Comparison of ENCODE assay signal across 8 mouse cellular contexts in genomic region chr6:94401061-94401591, GRCm38 (mm10).
DNase-seq lines count a peak whose midpoint lies in the region; ATAC-seq lines count a peak whose summit lies in the region.

No protein-coding gene starts in this region.

- peak overlapping the region; percentile 28; the same call in 1 of the 2 replicates for H3K9ac ChIP-seq in forebrain, embryonic 15.5 days (replicated peaks)
- H3K9ac ChIP-seq in neural tube, embryonic 13.5 days: no peak overlapping the region
- no peak overlapping the region for H3K9ac ChIP-seq in heart, embryonic 12.5 days

- DNase-seq in adrenal gland, postnatal 10 days: peak; percentile 24
- peak; percentile 40 for DNase-seq in cerebellum, adult 11-12 months
- DNase-seq in layer of hippocampus, adult 9-10 months (ENCODE audit: low spot score): peak; percentile 20
- DNase-seq in natural killer cell, adult 2 months (ENCODE audit: low spot score in 2 of 2): no peak
- DNase-seq in urinary bladder, postnatal 10 days (ENCODE audit: low spot score): no peak

- H3K36me3 ChIP-seq in forebrain, embryonic 15.5 days: no peaks in the 10 kb centered on the region
- no peaks in the 10 kb centered on the region for H3K36me3 ChIP-seq in neural tube, embryonic 13.5 days
- H3K36me3 ChIP-seq in heart, embryonic 12.5 days: no peaks in the 10 kb centered on the region

- WGBS in forebrain, embryonic 15.5 days: 4% methylated on average over 14 of the region's 14 CpGs
- WGBS in neural tube, embryonic 13.5 days: 4% methylated on average over 14 of the region's 14 CpGs
- WGBS in heart, embryonic 12.5 days: 64% methylated on average over 14 of the region's 14 CpGs

- H3K4me1 ChIP-seq in forebrain, embryonic 15.5 days: peaks cover 18% of the 10 kb centered on the region
- H3K4me1 ChIP-seq in neural tube, embryonic 13.5 days (replicated peaks): peaks cover 24% of the 10 kb centered on the region
- H3K4me1 ChIP-seq in heart, embryonic 12.5 days (replicated peaks): peaks cover 9% of the 10 kb centered on the region; the same call in 1 of the 2 replicates

- H3K4me3 ChIP-seq in forebrain, embryonic 15.5 days: peak overlapping the region; percentile 29
- peak overlapping the region; percentile 19 for H3K4me3 ChIP-seq in neural tube, embryonic 13.5 days
- H3K4me3 ChIP-seq in heart, embryonic 12.5 days: no peak overlapping the region

- peak overlapping the region; percentile 57 for H3K4me2 ChIP-seq in forebrain, embryonic 15.5 days (replicated peaks)
- peak overlapping the region; percentile 57 for H3K4me2 ChIP-seq in neural tube, embryonic 13.5 days
- no peak overlapping the region for H3K4me2 ChIP-seq in heart, embryonic 12.5 days

- ATAC-seq in forebrain, embryonic 15.5 days (replicated peaks): peak; percentile 92
- peak; percentile 95 for ATAC-seq in neural tube, embryonic 13.5 days (ENCODE audit: low read depth)
- no peak for ATAC-seq in heart, embryonic 12.5 days (ENCODE audit: insufficient number of reproducible peaks, low FRiP score)

- H3K27ac ChIP-seq in forebrain, embryonic 15.5 days (replicated peaks): peak overlapping the region; percentile 72
- H3K27ac ChIP-seq in neural tube, embryonic 13.5 days (replicated peaks): peak overlapping the region; percentile 77
- no peak overlapping the region for H3K27ac ChIP-seq in heart, embryonic 12.5 days (ENCODE audit: poor library complexity, severe bottlenecking)

- no peaks in the 10 kb centered on the region for H3K9me3 ChIP-seq in forebrain, embryonic 15.5 days
- no peaks in the 10 kb centered on the region for H3K9me3 ChIP-seq in neural tube, embryonic 13.5 days
- no peaks in the 10 kb centered on the region for H3K9me3 ChIP-seq in heart, embryonic 12.5 days (replicated peaks)

- no peaks in the 10 kb centered on the region for H3K27me3 ChIP-seq in forebrain, embryonic 15.5 days
- peaks cover 33% of the 10 kb centered on the region for H3K27me3 ChIP-seq in neural tube, embryonic 13.5 days
- H3K27me3 ChIP-seq in heart, embryonic 12.5 days (replicated peaks): no peaks in the 10 kb centered on the region

Comparison
In these comparisons a context has a peak if more than half of its experiments do, and no peak if none do; other contexts are left out.
1. DNase-seq: peak in adrenal gland, postnatal 10 days (single experiment), cerebellum, adult 11-12 months (single experiment) and layer of hippocampus, adult 9-10 months (single experiment); none in natural killer cell, adult 2 months (0 of 2) and urinary bladder, postnatal 10 days (single experiment).